Mouse (Mus musculus) liver, adult 2 months (tissue): ENCODE measurements around the gene Khk.

Source experiments
- CTCF ChIP-seq: fragments of 200-500 bp; IDR thresholded peaks from 2 replicates; pipeline ENCODE4 v1.5.1; 2011; ENCODE audit warnings: low read depth, low read length, control low read depth
- POLR2A ChIP-seq: fragments of 200-500 bp; IDR thresholded peaks from 2 replicates; pipeline ENCODE4 v1.6.1; 2011; ENCODE audit warnings: low read length, control low read depth; ENCODE audit not compliant: insufficient read depth; ENCODE audit errors: extremely low read depth

- TF ChIP-seq POLR2A = no peak
- no peak for TF ChIP-seq CTCF
These were observed 4.8 kb downstream of the Khk start for GRCm38 (mm10) chr5:30926073-30926472.
